Mouse (Mus musculus): Measurements from ENCODE around the gene Smoc2.

The Smoc2 gene

DNA sequence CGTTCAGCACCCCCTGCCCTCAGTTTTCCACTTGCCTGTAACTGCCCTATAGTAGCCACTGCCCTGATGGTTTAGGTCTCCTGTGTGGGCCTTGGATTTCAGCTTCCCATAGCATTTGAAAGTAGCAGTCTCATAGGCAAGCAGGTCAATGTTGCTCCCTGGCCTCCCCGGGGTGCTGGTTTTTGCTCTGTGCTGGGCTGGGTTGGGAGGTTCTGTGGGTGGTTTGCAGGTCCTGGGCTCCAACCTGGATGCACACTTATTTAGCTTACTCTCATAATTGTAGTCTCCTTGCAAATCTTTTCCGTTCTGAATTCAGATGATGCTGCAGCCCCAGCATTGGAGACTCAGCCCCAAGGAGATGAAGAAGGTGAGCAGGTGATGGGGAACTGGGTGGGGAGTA is 67.6 kb downstream of the Smoc2 start:
- in situ Hi-C loops (cut with MboI, MseI) = no loop called here

DNA sequence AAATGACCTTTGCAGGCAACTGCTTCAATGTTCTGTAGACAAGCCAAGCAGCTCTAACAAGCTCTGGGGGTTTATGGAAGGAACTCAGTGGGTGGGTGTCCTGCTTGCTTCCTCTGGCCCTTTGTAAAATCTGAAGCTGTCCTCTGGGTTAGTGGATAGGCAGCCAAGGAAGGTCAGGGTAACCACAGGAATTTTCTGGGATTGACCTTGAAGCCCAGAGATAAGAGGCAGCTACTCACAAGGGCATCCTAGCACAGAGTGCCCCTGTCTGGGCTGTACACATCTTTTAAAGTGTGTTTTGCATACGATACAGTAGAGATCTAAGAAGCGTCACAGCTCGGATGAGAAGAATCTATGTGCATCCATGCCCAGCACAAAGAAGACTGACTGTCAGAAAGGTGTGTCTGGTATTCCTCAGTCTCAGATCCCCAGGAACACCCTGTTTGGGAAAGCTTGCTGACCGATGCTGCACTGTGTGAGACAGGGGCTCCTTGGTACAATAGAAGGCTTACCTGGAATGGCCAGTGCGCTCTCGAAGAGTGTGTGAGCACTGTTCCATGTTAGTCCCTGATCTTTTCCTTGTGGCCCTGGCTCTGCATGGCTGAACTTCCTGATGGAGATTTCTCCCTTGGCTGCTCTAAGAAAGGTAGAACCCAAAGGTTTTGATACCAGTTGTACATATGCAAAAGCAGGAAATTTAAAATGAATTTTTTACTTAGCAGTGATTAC is 69.9 kb downstream of the Smoc2 start:
- in situ Hi-C loops (cut with MboI, MseI) = no loop called here

DNA sequence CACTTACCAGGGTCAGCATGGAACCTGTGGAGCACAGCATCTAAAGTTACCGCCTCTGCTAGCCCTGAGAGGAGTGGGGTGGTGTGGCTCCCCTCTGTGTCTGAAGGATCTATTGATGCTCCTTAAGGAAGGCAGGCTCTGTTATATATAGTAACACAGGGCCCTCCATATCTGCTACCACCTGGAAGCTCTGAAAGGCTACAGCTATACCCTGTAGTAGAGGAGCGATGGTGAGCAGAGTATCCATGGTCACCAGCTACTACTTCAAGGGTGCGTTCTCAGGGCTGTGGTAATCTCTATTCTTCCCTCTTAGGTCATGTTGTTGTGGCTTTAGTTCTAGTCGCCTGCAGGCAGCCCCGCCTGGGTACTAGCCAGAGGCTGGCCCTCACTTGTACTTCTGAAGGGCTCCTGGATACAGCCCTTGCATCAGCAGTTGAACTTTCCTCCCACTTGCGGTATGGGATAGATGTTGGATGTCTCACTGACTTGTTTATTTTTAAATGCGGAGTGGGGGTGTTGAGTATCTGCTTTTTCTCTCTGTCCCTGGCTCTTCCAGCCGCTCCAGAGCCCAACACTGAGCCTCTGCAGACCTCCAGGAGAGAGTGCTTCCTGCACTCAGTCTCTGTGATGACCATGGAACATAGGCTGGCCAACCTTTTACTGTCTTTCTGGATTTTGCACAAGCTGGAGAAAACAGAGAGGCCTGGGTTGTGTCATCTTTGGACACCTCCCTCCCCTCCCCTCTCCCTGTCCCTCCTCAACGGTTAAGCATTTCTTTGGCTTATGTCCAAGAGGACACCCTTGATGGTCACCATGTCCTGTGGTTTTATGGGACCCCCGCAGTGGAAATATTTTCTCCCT is 74.1 kb downstream of the Smoc2 start:
- in situ Hi-C loops (cut with MboI, MseI) = no loop called here

DNA sequence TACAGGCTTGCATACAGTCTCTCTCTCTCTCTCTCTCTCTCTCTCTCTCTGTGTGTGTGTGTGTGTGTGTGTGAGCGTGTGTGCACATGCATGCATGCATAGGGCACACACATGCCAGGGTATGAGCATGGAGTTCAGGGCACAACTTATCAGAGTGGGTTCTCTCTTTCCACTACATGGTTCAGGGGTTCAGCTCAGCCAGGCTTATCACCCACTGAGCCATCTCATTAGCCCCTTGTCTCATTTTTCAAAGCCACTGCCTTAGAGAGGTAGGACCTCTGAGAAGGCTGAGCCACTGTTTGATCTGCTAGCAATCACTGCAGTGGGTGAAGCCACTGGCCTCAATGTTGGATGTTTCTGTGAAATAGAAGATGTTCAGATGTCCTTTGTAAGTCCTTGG is 82.2 kb downstream of the Smoc2 start:
- in situ Hi-C loops (cut with MboI, MseI) = no loop called here

DNA sequence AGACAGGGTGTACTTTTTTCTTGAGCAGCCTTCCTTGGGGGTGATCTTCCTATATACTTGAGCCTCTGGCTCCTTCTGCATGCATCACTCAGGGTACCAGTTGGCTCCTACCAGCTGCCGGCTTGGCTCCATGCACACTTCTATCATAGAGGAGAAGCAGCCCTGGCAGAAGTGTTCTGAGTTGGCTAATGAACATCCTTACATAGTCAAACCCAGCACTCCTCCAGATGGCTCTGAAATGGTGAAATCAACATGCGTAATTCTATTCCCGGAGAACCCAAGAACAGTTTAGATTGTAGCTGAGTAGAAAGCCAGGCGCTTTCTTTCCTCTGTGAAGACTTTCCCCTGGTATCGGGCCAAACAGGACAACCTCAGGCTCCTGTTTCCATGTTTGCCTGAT is 91.2 kb downstream of the Smoc2 start:
- in situ Hi-C loops (cut with MboI, MseI) = no loop called here

DNA sequence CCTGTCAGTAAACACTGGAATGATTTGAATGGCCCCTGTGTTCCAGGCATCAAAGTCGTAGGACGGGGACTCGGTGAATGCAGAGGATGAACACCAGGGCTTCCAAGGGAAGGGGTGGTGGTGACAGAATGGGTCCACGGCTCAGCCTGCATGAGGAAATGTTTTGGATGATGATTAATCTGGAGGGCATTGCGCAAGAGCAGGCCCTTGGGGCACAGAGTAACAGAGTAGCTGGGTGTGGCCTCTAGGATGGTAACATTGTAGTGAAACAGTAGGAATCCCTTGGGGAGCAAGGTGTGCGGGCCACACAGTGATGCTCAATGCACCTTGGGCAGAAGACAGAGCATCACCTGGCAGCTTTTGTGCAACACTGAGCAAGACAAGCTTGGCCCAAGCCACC is 92.3 kb downstream of the Smoc2 start:
- in situ Hi-C loops (cut with MboI, MseI) = no loop called here

DNA sequence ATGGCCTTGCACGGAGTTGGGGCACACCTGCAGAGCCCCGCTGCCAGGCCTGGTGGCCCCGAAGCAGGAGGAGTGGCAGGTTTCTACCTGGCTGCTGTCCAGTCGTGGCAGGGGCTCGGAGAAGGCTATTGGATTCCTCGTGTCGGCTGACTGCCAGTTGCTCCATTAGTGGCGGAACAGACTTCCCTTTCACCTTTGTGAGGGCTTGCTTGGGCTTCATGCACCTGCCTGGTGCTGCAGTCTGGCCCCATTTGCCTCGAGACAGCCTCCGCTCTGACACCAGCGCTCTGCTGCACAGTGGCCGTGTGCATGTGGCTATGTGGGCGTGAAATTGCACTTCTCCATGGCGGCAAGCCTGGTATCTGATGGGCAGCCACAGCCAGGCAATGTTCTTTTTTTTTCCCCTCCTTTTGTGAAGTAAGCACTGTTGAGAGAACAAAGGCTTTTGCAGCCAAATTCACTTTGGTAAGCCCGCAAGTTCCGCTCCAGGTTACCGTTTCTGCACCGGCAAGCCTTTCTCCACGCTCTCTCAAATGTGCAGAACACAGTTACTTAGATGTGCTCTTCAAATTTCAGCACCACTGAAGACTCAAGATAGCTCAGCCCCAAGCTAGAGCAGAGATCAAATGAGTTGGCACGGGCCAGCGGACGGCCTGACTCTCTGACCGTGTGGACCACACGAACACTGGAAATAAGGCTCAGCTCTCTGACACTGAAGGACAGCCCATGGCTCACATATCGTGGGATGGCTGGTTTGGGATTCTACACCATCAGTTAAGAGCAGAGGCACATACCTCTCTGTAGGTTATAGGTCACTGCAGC is 93.2 kb downstream of the Smoc2 start:
- in situ Hi-C loops (cut with MboI, MseI) = no loop called here

DNA sequence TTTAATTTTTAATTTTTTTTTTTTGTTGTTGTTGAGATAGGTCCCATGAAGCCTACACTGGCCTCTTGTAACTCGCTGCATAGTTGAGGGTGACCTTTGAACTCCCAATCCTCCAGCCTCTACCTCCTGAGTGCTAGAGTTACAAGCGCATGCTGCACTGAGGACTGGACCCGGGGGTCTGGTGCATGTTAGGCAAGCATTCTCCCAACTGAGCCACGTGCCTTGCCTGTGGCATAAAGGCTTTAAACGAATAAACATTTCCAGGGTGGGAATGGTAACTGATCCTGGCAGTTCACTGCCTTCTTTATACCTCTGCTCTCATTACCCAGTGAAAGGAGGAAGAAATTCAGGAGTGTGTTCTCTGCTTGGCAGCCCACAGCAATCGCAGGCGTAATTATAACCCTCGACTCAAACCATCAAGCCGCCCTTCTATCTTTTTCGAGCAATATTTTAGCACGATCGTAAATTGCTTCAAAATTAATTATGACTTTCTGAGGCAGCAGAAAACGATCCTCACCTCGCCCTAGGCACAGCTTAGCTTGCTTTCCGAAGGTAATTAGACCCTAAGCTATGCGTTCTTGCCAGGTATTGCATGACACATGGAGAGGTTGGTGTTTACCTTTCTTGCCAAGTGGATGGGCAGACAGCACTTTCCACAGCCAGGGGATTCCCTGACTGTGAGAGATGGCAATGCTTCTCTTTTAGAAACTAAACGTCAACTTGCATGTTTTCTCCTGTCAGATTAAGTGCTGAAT is 99.6 kb downstream of the Smoc2 start:
- in situ Hi-C loops (cut with MboI, MseI) = no loop called here

DNA sequence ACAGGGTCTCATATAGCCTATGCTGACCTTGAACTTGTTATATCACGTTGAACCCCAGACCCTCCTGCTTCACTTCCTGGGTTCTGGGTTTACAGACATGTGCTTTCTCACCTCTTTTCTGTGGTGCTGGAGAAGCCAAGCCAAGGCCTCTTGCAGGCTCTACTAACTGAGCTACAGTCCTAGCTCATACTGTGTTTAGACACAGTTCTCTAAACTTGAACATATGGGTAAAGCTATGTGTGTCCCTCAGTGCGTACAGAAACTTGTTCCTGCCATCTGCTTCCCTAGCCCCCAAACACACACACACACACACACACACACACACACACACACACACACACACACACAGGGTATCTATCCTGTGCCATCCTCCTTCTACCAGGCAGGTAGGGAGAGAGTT is 100.2 kb downstream of the Smoc2 start:
- in situ Hi-C loops (cut with MboI, MseI) = no loop called here

DNA sequence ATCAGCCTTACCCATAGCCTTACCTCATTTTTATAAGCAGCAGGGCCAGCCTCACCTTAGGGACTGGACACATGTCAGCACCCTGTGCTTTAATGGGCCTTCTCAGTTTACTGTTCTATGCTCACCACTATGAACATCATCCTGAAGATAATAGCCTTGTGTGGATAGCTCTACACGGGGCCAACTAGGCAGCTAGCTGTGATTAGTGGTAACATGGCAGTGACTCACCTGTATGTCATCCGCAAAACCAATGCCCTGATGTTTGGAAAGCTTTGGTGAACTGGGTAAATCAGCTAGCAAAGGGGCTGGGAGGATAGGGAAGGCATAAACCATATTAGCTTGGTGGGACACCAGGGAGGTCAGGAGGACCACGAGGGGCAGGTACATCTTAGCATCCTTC is 100.7 kb downstream of the Smoc2 start:
- in situ Hi-C loops (cut with MboI, MseI) = no loop called here

DNA sequence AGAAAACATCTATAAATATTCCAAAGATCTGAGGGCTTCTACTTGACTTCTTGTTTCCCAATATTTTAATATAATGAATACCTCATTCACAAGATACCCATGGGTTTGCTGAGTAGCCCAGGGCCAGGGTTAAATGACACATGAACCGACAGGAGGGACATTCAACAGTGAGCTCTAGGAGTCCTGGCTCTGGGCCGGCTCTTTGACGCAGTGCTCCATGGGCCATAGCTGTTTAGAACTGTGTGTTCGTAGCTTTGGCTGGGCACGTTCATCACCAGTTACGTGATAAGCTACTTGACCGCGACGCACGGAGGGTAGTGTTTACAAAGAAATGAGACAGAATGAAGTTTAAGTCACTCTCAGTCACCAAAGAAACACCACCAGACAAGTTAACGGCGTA is 101.2 kb downstream of the Smoc2 start:
- in situ Hi-C loops (cut with MboI, MseI) = no loop called here

DNA sequence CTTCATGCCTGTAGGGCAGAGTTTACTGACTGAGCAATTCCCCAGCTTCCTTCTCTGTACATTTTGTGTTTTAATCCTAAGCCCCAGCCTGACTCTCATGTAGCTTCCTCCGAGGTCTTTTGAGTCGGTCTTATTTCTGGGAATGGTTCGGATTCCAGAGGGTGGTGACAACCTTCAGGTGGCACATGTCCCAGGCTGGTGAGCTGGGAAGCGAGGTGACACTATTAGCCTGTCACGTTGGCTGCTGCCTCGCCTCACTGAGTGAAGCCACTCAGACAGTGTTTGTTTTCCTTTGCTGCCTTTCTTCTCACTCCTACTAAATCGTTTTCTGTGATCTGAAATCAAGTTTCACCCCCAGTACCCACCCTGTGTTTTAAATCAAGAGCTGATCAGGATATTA is 102.2 kb downstream of the Smoc2 start:
- in situ Hi-C loops (cut with MboI, MseI) = no loop called here

DNA sequence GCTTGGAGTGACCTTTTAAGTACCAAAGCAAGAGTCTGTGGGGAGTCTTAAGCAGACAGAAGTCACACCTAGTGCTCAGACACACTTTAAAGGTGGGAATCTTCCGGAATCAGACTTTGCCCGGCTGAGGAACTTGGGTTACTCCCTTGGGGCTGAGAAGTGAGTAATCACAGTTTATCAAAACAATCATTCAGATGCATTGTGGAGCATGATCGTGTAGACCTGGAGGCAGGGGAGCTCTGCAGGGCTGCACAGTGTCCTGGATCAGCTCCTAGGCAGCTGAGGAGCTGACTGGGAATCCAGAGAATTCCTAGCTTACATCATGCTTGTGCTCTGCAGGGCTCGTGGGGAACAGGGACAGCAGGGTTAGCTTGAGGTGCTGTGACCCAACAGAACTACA is 104.7 kb downstream of the Smoc2 start:
- in situ Hi-C loops (cut with MboI, MseI) = no loop called here

DNA sequence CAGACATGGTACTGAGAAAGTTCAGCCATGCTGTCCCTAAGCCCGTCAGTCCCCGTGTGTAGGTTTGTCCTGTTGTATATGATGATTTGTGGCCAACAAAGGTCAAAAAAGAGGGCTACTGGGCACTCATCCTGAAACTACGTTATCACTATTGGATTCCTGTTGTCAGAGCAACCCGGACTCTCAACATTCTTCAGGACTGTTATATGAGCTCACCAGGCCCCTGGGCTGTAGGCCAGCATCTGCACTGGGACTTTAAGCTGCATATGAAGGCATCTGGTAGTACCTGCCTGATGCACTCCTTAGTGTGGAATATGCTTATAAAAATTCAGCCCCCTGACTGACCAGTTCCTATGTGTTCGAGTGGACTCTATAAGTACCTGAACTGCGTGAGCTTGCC is 105.7 kb downstream of the Smoc2 start:
- in situ Hi-C loops (cut with MboI, MseI) = no loop called here

DNA sequence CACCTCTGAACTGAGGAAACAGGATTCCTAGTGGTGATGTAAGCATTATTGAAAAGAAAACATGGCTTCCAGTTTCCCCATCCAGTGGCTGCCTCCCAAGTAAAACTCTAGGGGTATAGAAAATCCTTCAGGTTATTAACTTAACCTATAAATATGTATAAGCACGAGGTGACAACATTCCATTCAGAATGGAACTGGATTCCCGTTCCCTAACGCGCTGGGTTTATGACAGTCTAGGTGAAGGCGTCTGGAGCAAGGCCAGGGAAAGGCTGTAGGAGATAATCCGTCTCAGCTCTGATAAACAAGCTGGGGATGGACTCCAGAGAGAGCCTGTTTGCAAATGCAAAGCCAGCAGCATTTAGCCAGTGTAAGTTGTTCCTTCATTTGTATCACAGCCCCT is 108.0 kb downstream of the Smoc2 start:
- in situ Hi-C loops (cut with MboI, MseI) = no loop called here

DNA sequence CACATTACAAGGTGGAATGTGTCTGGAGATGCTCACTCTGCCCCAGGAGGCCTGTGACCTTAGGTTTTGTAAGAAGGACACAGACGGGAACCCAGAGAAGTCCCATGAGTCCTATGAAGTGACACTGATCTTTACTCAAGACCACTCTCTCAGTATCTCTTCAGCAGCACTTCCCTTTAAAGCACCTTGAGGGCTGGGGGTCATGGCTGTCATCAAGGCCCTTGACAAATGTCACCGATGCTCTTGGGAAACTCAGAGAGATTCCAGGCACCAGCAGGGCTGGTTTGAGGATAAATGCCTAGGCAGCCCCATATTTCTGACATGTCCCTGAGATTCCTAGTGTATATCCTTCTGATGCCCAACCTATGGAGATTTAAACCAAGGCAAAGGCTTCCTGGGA is 113.1 kb downstream of the Smoc2 start:
- in situ Hi-C loops (cut with MboI, MseI) = no loop called here

DNA sequence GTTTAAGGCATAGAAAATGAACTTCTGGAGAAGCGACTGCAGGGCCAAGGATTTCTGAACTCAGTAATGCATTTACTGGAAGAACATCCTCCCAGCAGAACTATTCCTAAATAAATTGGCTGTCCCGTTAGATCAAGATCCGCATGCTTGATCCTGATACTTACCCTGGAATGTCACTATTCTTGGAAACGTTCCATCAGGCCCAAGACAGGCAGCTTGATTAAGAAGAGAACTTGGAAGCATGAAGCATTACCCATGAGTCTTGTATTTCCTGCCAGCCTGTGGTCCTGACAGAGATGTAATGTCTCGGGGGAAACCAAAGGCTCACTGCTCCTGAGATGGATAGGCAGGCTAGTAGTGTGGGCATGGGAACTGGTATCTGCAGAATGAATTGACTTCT is 115.6 kb downstream of the Smoc2 start:
- in situ Hi-C loops (cut with MboI, MseI) = no loop called here

DNA sequence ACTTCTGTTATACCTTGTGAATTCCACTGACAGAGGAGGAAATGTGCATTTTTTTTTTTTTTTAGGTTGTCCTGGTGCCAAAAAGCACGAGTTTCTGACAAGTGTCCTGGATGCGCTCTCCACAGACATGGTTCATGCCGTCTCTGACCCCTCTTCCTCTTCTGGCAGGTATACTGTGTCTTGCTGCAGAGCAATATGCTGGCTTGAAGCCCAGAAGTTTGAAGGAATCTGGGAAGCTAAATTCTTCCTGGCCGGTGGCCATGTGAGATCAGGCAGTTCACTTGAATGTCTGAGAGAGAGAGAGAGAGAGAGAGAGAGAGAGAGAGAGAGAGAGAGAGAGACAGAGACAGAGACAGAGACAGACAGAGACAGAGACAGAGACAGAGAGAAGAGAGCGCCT is 118.2 kb downstream of the Smoc2 start:
- in situ Hi-C loops (cut with MboI, MseI) = no loop called here

DNA sequence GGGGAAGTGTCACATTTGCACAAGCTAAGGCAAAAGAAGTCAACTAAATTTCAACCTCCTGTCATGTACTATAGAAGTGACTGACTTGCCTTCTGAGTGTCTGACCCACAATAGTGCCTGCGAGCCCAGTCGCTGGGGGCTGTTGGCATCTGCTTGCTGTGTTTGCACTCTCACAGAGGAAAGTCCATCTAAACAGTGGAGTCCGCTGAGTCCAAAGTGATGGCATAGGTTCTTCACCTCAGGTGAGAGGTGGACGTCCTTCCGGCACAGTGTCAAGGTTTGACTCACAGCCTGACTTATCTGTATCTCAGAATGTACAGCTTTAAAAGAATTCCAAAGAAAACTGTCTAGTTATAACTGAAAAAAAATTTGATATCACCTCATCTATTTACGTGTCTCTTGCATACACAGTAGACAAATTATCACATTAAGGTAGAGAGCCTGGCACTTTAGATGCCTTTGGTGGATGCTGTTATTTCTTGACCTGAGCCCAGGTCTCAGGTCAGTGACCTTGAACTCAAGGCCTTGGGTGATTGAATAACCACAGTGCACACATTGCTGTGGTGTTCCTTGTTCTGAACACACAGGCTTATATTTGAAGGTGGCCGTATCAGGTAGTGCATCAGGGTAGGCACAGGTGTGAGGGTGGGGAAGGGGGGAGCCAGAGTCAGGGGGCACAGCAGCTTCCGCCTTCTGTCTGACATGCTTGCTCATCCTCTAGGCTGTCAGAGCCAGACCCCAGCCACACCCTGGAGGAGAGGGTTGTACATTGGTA is 119.5 kb downstream of the Smoc2 start:
- in situ Hi-C loops (cut with MboI, MseI) = no loop called here

DNA sequence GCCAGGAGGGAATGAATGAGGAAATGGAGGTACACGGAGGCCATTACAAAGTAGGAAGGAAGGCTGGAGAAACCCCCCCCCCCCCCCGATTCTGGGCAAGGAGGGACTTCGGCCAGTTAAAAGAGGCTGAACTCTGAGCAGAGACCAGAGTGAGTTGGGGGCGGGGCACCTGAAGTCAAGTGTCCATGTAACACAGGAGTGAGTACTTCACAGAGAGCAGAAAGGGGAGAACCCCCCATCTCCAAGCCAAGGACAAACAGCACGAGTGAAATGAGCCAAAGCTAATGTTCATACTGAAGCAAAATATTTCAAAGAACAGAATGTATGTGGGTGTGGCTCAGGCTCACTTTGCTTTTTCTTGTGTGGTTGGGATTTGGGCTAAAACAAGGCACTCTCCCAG is 121.7 kb downstream of the Smoc2 start:
- in situ Hi-C loops (cut with MboI, MseI) = no loop called here

DNA sequence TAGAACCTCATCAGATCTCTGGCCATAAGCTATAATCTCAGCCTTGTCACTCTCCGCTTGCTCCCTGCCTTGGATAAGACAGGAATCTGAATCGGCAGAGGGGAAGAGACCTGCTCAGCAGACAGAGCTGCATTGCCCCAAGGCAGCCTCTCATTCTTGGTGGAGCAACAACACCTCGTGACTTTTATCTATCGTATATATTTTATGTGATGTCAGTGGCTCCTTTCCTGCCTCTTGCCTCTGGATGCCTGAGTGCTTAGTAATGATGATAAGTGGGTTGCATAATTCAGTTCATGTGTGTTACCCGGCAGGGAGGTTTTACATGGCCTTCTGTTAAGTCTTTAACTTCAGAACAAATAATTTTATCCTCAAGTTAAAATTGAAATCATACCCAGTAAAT is 128.6 kb downstream of the Smoc2 start:
- in situ Hi-C loops (cut with MboI, MseI) = no loop called here
